Mouse (Mus musculus) liver, embryonic 16.5 days (tissue): ENCODE results near the gene Adcy2. TPM values are rescaled to one million over a fixed set of nuclear protein-coding genes. Genes with fewer than 3 reads are reported as not detected.

ENCODE experiments used
- ATAC-seq: fragments of 200-750 bp; cut with Nextera tagmentation; 2 replicates; pipeline ENCODE4 v1.8.0; 2017; ENCODE audit warnings: low read depth, mild to moderate bottlenecking, moderate number of reproducible peaks, moderate library complexity
- H3K27ac ChIP-seq: fragments of 300-500 bp; sonication (generic); 2 replicates; pipeline ENCODE4 v1.5.1; 2014; ENCODE audit warnings: mild to moderate bottlenecking, low read length
- H3K27me3 ChIP-seq: fragments of 300-500 bp; sonication (generic); 2 replicates; pipeline ENCODE4 v1.6.1; 2014; ENCODE audit warnings: low read depth, low read length, mixed read lengths; ENCODE audit not compliant: control insufficient read depth, insufficient read depth
- H3K36me3 ChIP-seq: fragments of 300-500 bp; sonication (generic); 2 replicates; pipeline ENCODE4 v1.6.1; 2014; ENCODE audit warnings: mild to moderate bottlenecking; ENCODE audit not compliant: control insufficient read depth, insufficient read depth
- H3K4me1 ChIP-seq: fragments of 300-500 bp; sonication (generic); 2 replicates; pipeline ENCODE4 v1.6.1; 2014; ENCODE audit warnings: low read depth, low read length, mixed read lengths; ENCODE audit not compliant: control insufficient read depth
- H3K4me2 ChIP-seq: fragments of 300-500 bp; sonication (generic); 2 replicates; pipeline ENCODE4 v1.6.1; 2014; ENCODE audit warnings: low read depth, low read length, mixed read lengths
- H3K4me3 ChIP-seq: fragments of 300-500 bp; sonication (generic); 2 replicates; pipeline ENCODE4 v1.5.1; 2014; ENCODE audit warnings: low read depth, mild to moderate bottlenecking, low read length
- H3K9ac ChIP-seq: fragments of 300-500 bp; sonication (generic); 2 replicates; pipeline ENCODE4 v1.6.1; 2014; ENCODE audit warnings: low read depth, low read length
- H3K9me3 ChIP-seq: fragments of 300-500 bp; sonication (generic); replicated peaks from 2 replicates; pipeline ENCODE4 v1.6.1; 2016; ENCODE audit warnings: low read length; ENCODE audit not compliant: control insufficient read depth
- WGBS: fragments of 180-500 bp; shearing (Covaris S2); extraction: QIAGEN DNeasy Blood & Tissue Kit; methylation state at CpG from one replicate; pipeline ENCODE4 v1.1.7; 2014; ENCODE audit not compliant: insufficient replicate concordance; 5-methylcytosine and 5-hydroxymethylcytosine counted together
- polyA plus RNA-seq: library from polyadenylated mRNA; unstranded; fragments of >200 nt; fragmentation: Nextera tagmentation; extraction: Ambion mirVana; gene quantifications from 2 replicates; pipeline ENCODE4 v1.2.1, GENCODE M21; 2015

Gene Adcy2
- polyA plus RNA-seq, 1 experiment from 2014 or later, result 0.30 TPM

- WGBS, result 15% methylated on average over 14 of the region's 14 CpGs
Measured at GRCm38 (mm10) chr13:68581086-68581740, 418.1 kb downstream of the Adcy2 start.

GRCm38 (mm10) chr13:68577945-68578344, 421.4 kb downstream of the Adcy2 start:
- WGBS, result 81% methylated on average over 7 of the region's 7 CpGs
- Histone ChIP-seq H3K27ac (no peak overlapping the region), H3K4me3 (no peak overlapping the region), H3K4me1 (peaks cover 4% of the 10 kb centered on the region), H3K27me3 (no peaks in the 10 kb centered on the region), H3K9ac (no peak overlapping the region), H3K9me3 (no peaks in the 10 kb centered on the region), H3K4me2 (no peak overlapping the region), H3K36me3 (peaks cover 4% of the 10 kb centered on the region)
- no peak for ATAC-seq

More at GRCm38 (mm10) chr13:68581086-68581740, 418.1 kb downstream of the Adcy2 start:
- Histone ChIP-seq H3K4me1 (peaks cover 7% of the 10 kb centered on the region), H3K4me2 (peak overlapping the region; percentile 83), H3K36me3 (peaks cover 11% of the 10 kb centered on the region), H3K9me3 (no peaks in the 10 kb centered on the region), H3K27me3 (no peaks in the 10 kb centered on the region), H3K4me3 (peak overlapping the region; percentile 82), H3K9ac (peak overlapping the region; percentile 78), H3K27ac (peak overlapping the region; percentile 78)
- ATAC-seq, result no peak

GRCm38 (mm10) chr13:68574398-68574797, 424.9 kb downstream of the Adcy2 start:
- no peak overlapping the region for H3K27ac ChIP-seq
- H3K4me1 ChIP-seq, result no peaks in the 10 kb centered on the region
- no peak for ATAC-seq
- peaks cover 4% of the 10 kb centered on the region for H3K36me3 ChIP-seq
- H3K4me3 ChIP-seq, result no peak overlapping the region
- no peaks in the 10 kb centered on the region for H3K9me3 ChIP-seq
- WGBS, result 74% methylated on average over 4 of the region's 4 CpGs
- no peaks in the 10 kb centered on the region for H3K27me3 ChIP-seq
- H3K9ac ChIP-seq, result no peak overlapping the region
- no peak overlapping the region for H3K4me2 ChIP-seq

GRCm38 (mm10) chr13:68572966-68573913, 426.1 kb downstream of the Adcy2 start:
- WGBS, result 73% methylated on average over 10 of the region's 10 CpGs
- H3K27me3 ChIP-seq, result no peaks in the 10 kb centered on the region
- H3K9me3 ChIP-seq, result no peaks in the 10 kb centered on the region
- H3K36me3 ChIP-seq, result peaks cover 4% of the 10 kb centered on the region
- H3K4me1 ChIP-seq, result no peaks in the 10 kb centered on the region
- H3K4me2 ChIP-seq, result no peak overlapping the region
- ATAC-seq, result no peak
- no peak overlapping the region for H3K4me3 ChIP-seq
- H3K9ac ChIP-seq, result no peak overlapping the region
- no peak overlapping the region for H3K27ac ChIP-seq

GRCm38 (mm10) chr13:68572247-68572646, 427.1 kb downstream of the Adcy2 start:
- no peak for ATAC-seq
- Histone ChIP-seq H3K9ac (no peak overlapping the region), H3K36me3 (peaks cover 4% of the 10 kb centered on the region), H3K4me2 (no peak overlapping the region), H3K27ac (no peak overlapping the region), H3K4me1 (no peaks in the 10 kb centered on the region), H3K27me3 (no peaks in the 10 kb centered on the region), H3K4me3 (no peak overlapping the region), H3K9me3 (no peaks in the 10 kb centered on the region)
- 77% methylated on average over 19 of the region's 19 CpGs for WGBS
